In genomic region chr8:120588908-120589771, GRCm38 (mm10) we compare ENCODE assay signal across 8 mouse cellular contexts. TPM values are rescaled to one million over a fixed set of nuclear protein-coding genes. Genes with fewer than 3 reads are reported as not detected.
A peak's percentile ranks its signal among the peaks of the same experiment; 100 is the strongest.
DNase-seq lines count a peak whose midpoint lies in the region; ATAC-seq and TF ChIP-seq lines count a peak whose summit lies in the region.

Gene Gins2, minus strand, starts transcription at chr8:120589304.

- TF ChIP-seq POLR2A in bone marrow, adult 2 months (IDR thresholded peaks at IDR 0.05; ENCODE audit: borderline replicate concordance, control insufficient read depth, low read depth, low read length), result peak; percentile 29; the same call in 1 of the 2 replicates
- peak; percentile 60; the same call in 1 of the 2 replicates for TF ChIP-seq POLR2A in limb, embryonic 14.5 days (IDR thresholded peaks at IDR 0.05; ENCODE audit: borderline replicate concordance, extremely low read depth, insufficient read depth, insufficient read length)

- peak within 1 kb of the TSS; percentile 65 for H3K9ac ChIP-seq in embryonic facial prominence, embryonic 15.5 days
- H3K9ac ChIP-seq in limb, embryonic 14.5 days (ENCODE audit: low read depth, low read length, severe bottlenecking), result peak within 1 kb of the TSS; percentile 81
- peak within 1 kb of the TSS; percentile 52 for H3K9ac ChIP-seq in midbrain, postnatal 0 days (replicated peaks; ENCODE audit: low read length, poor library complexity, severe bottlenecking)

- ATAC-seq in embryonic facial prominence, embryonic 15.5 days (ENCODE audit: insufficient number of reproducible peaks, low FRiP score, low TSS enrichment, low read depth), result peak; percentile 99
- peak; percentile 99 for ATAC-seq in limb, embryonic 14.5 days (ENCODE audit: low FRiP score, low read depth)
- peak; percentile 99 for ATAC-seq in midbrain, postnatal 0 days (ENCODE audit: low FRiP score)

- peak within 1 kb of the TSS; percentile 90 for H3K4me2 ChIP-seq in embryonic facial prominence, embryonic 15.5 days (replicated peaks)
- H3K4me2 ChIP-seq in limb, embryonic 14.5 days (replicated peaks; ENCODE audit: low read depth, low read length, severe bottlenecking), result peak within 1 kb of the TSS; percentile 80
- H3K4me2 ChIP-seq in midbrain, postnatal 0 days (ENCODE audit: low read depth, low read length, poor library complexity, severe bottlenecking), result peak within 1 kb of the TSS; percentile 98

- peaks cover 17% of the 10 kb centered on the region for H3K36me3 ChIP-seq in embryonic facial prominence, embryonic 15.5 days
- H3K36me3 ChIP-seq in limb, embryonic 14.5 days (ENCODE audit: control insufficient read depth, insufficient read depth, low read length), result peaks cover 14% of the 10 kb centered on the region
- H3K36me3 ChIP-seq in midbrain, postnatal 0 days (ENCODE audit: insufficient read depth, low read length), result no peaks in the 10 kb centered on the region

- no peaks in the 10 kb centered on the region for H3K9me3 ChIP-seq in embryonic facial prominence, embryonic 15.5 days (replicated peaks)
- H3K9me3 ChIP-seq in limb, embryonic 14.5 days (ENCODE audit: control insufficient read depth, low read length), result no peaks in the 10 kb centered on the region
- no peaks in the 10 kb centered on the region for H3K9me3 ChIP-seq in midbrain, postnatal 0 days (ENCODE audit: low read length)

- WGBS in bone marrow, adult 2 months, result under 1% methylated on average over 67 of the region's 67 CpGs
- WGBS in embryonic facial prominence, embryonic 15.5 days, result under 1% methylated on average over 67 of the region's 67 CpGs
- 1% methylated on average over 65 of the region's 67 CpGs for WGBS in limb, embryonic 14.5 days
- WGBS in midbrain, postnatal 0 days, result under 1% methylated on average over 64 of the region's 67 CpGs

- peak within 1 kb of the TSS; percentile 20; the same call in 1 of the 2 replicates for H3K27ac ChIP-seq in bone marrow, adult 2 months (ENCODE audit: control insufficient read depth, insufficient read depth, low read depth, low read length, poor library complexity)
- H3K27ac ChIP-seq in embryonic facial prominence, embryonic 15.5 days (replicated peaks), result peak within 1 kb of the TSS; percentile 73
- peak within 1 kb of the TSS; percentile 76 for H3K27ac ChIP-seq in limb, embryonic 14.5 days (replicated peaks; ENCODE audit: low read depth, low read length)
- H3K27ac ChIP-seq in midbrain, postnatal 0 days (ENCODE audit: low read depth, low read length), result peak within 1 kb of the TSS; percentile 21

- TF ChIP-seq CTCF in bone marrow, adult 2 months (IDR thresholded peaks at IDR 0.05; ENCODE audit: control insufficient read depth, insufficient read depth, low read length), result no peak
- peak; percentile 25 for TF ChIP-seq CTCF in midbrain, postnatal 0 days (IDR thresholded peaks at IDR 0.05)

- no peaks in the 10 kb centered on the region; the same call in 1 of the 2 replicates for H3K4me1 ChIP-seq in bone marrow, adult 2 months (ENCODE audit: control insufficient read depth, insufficient read depth, low read length)
- peaks cover 21% of the 10 kb centered on the region for H3K4me1 ChIP-seq in embryonic facial prominence, embryonic 15.5 days
- H3K4me1 ChIP-seq in limb, embryonic 14.5 days (ENCODE audit: control insufficient read depth, insufficient read depth, low read length), result peaks cover 5% of the 10 kb centered on the region
- peaks cover 4% of the 10 kb centered on the region; the same call in 1 of the 2 replicates for H3K4me1 ChIP-seq in midbrain, postnatal 0 days (ENCODE audit: insufficient read depth, low read length)

- H3K4me3 ChIP-seq in bone marrow, adult 2 months (replicated peaks; ENCODE audit: control insufficient read depth, low read depth, low read length), result peak within 1 kb of the TSS; percentile 94
- peak within 1 kb of the TSS; percentile 75 for H3K4me3 ChIP-seq in embryonic facial prominence, embryonic 15.5 days (replicated peaks)
- H3K4me3 ChIP-seq in limb, embryonic 14.5 days (replicated peaks; ENCODE audit: low read length), result peak within 1 kb of the TSS; percentile 70
- peak within 1 kb of the TSS; percentile 51 for H3K4me3 ChIP-seq in midbrain, postnatal 0 days (ENCODE audit: low read depth, low read length)

- H3K27me3 ChIP-seq in embryonic facial prominence, embryonic 15.5 days, result no peaks in the 10 kb centered on the region
- H3K27me3 ChIP-seq in limb, embryonic 14.5 days (ENCODE audit: control insufficient read depth, insufficient read depth, low read length), result no peaks in the 10 kb centered on the region
- no peaks in the 10 kb centered on the region for H3K27me3 ChIP-seq in midbrain, postnatal 0 days (ENCODE audit: insufficient read depth, low read length)

- peak; percentile 100 for DNase-seq in 416B (ENCODE audit: low read depth)
- DNase-seq in heart, adult 8-10 months (ENCODE audit: low spot score), result peak; percentile 100
- peak; percentile 100 for DNase-seq in kidney, adult 9 months
- peak; percentile 100 for DNase-seq in limb, embryonic 14.5 days (ENCODE audit: low spot score)
- peak; percentile 100 for DNase-seq in midbrain, postnatal 0 days (ENCODE audit: low spot score)
- DNase-seq in spleen, postnatal 14 days (ENCODE audit: low spot score in 2 of 2), result peak; percentile 96 to 97

RNA-seq across cellular contexts. Expression of gene Gins2, which starts in this region (rescaled TPM):
- 14.7 and 20.0 TPM in 2 replicates for polyA plus RNA-seq in bone marrow, adult 2 months (2011; ENCODE audit: insufficient read depth, insufficient read length, low replicate concordance, missing spikeins)
- polyA plus RNA-seq in embryonic facial prominence, embryonic 15.5 days (2015; fragmentation: Nextera tagmentation; extraction: Ambion mirVana), result 81.7 and 85.6 TPM in 2 replicates
- 1 to 10 TPM in 3 of 4 experiments, under 1 TPM in 1; 0.98 to 1.7 (median 1.7) TPM for total RNA-seq in heart, adult 8-10 months (2022)
- 72.3 and 97.9 TPM in 2 replicates for polyA plus RNA-seq in limb, embryonic 14.5 days (2012; rRNA removed)
- polyA plus RNA-seq in limb, embryonic 14.5 days (2014; fragmentation: Nextera tagmentation; extraction: Ambion mirVana), result 92.4 and 107 TPM in 2 replicates
- total RNA-seq in midbrain, postnatal 0 days (2014; rRNA removed), result 5.8 and 18.1 TPM in 2 replicates
- 8.4 and 11.3 TPM in 2 replicates for polyA plus RNA-seq in midbrain, postnatal 0 days (2015; fragmentation: Nextera tagmentation; extraction: Ambion mirVana)

Comparison
In these comparisons a context has a peak if more than half of its experiments do, and no peak if none do; other contexts are left out.
1. Peak in every context shown above with its lines: DNase-seq, ATAC-seq, H3K4me3 ChIP-seq and H3K27ac ChIP-seq.
2. H3K27ac ChIP-seq: peak in every context shown above with its lines; median percentile 76 in limb, embryonic 14.5 days; 73 in embryonic facial prominence, embryonic 15.5 days; 21 in midbrain, postnatal 0 days; 20 in bone marrow, adult 2 months.